In the genomic region with DNA sequence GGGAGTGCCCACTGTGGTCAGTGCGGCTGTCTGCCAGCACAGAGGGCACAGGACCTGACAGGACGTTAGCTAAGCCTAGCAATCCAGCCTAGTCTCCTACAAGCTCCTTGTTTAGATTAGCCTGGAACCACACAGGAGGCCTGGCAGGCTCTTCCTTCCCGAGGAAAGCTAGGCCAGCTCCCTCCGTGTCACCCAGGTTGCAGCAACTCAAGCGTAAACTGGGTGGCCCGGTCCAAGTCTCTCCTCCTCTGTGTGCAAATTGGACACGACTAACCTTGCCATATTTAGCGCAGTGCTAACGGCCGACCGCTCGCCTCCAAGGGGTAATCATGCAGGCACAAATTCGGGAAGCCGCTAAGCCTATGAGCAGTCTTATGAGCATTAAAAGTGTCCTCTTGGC, we compare ENCODE assay signal across 8 mouse cellular contexts.
DNase-seq lines count a peak whose midpoint lies in the region; ATAC-seq and TF ChIP-seq lines count a peak whose summit lies in the region.

No protein-coding gene starts in this region.

- H3K9ac ChIP-seq in limb, embryonic 15.5 days, result no peak overlapping the region
- no peak overlapping the region for H3K9ac ChIP-seq in stomach, embryonic 14.5 days (replicated peaks; ENCODE audit: low read depth, low read length)

- no peaks in the 10 kb centered on the region for H3K9me3 ChIP-seq in limb, embryonic 15.5 days
- H3K9me3 ChIP-seq in stomach, embryonic 14.5 days (ENCODE audit: control insufficient read depth, low read depth, low read length), result no peaks in the 10 kb centered on the region

- TF ChIP-seq CTCF in thymus, adult 2 months (IDR thresholded peaks at IDR 0.05; ENCODE audit: borderline replicate concordance, control insufficient read depth, extremely low read depth, insufficient read depth, low read length, poor library complexity), result no peak

- no peak overlapping the region for H3K4me3 ChIP-seq in thymus, adult 2 months (ENCODE audit: control insufficient read depth, insufficient read depth, low read length)
- no peak overlapping the region for H3K4me3 ChIP-seq in limb, embryonic 15.5 days
- no peak overlapping the region for H3K4me3 ChIP-seq in stomach, embryonic 14.5 days (ENCODE audit: low read depth, low read length)

- WGBS in thymus, adult 2 months, result 90% methylated on average over 14 of the region's 14 CpGs
- WGBS in limb, embryonic 15.5 days, result 62% methylated on average over 14 of the region's 14 CpGs
- WGBS in stomach, embryonic 14.5 days, result 55% methylated on average over 14 of the region's 14 CpGs

- TF ChIP-seq POLR2A in thymus, adult 2 months (IDR thresholded peaks at IDR 0.05; ENCODE audit: control insufficient read depth, extremely low read depth, insufficient read depth, low read length, poor library complexity), result no peak

- no peaks in the 10 kb centered on the region for H3K36me3 ChIP-seq in thymus, adult 2 months (ENCODE audit: control insufficient read depth, insufficient read depth, low read length)
- no peaks in the 10 kb centered on the region for H3K36me3 ChIP-seq in limb, embryonic 15.5 days
- H3K36me3 ChIP-seq in stomach, embryonic 14.5 days (ENCODE audit: control insufficient read depth, insufficient read depth, low read length), result 0 out of 2 replicates have a peak, but pooled peaks cover 3% of the 10 kb centered on the region

- no peak for DNase-seq in thymus, adult 2 months
- DNase-seq in thymus, postnatal 10 days (ENCODE audit: low spot score in 2 of 2), result no peak
- DNase-seq in gastrocnemius, postnatal 25 days, result peak; percentile 62
- DNase-seq in embryo, embryonic 11 days, result no peak
- DNase-seq in spleen, postnatal 36 days (ENCODE audit: low spot score in 2 of 2), result no peak
- DNase-seq in thymus, adult 18-20 months, result no peak

- ATAC-seq in limb, embryonic 15.5 days (ENCODE audit: insufficient number of reproducible peaks, low FRiP score, low TSS enrichment, low read depth), result no peak
- peak; percentile 5; the same call in 1 of the 2 replicates for ATAC-seq in stomach, embryonic 14.5 days (ENCODE audit: insufficient number of reproducible peaks, insufficient read depth, low FRiP score, low read depth)

- H3K27me3 ChIP-seq in thymus, adult 2 months (ENCODE audit: control insufficient read depth, insufficient read depth, low read length), result no peaks in the 10 kb centered on the region
- no peaks in the 10 kb centered on the region for H3K27me3 ChIP-seq in limb, embryonic 15.5 days
- no peaks in the 10 kb centered on the region for H3K27me3 ChIP-seq in stomach, embryonic 14.5 days (ENCODE audit: control insufficient read depth, insufficient read depth, low read length)

- H3K4me2 ChIP-seq in limb, embryonic 15.5 days, result no peak overlapping the region
- H3K4me2 ChIP-seq in stomach, embryonic 14.5 days (replicated peaks; ENCODE audit: low read depth, low read length), result no peak overlapping the region

- peak overlapping the region; percentile 31; the same call in 1 of the 2 replicates for H3K27ac ChIP-seq in thymus, adult 2 months (ENCODE audit: control insufficient read depth, insufficient read depth, low read length)
- H3K27ac ChIP-seq in limb, embryonic 15.5 days, result 0 out of 2 replicates have a peak overlapping the region, but pooled peaks have one; percentile 18
- peak overlapping the region; percentile 72 for H3K27ac ChIP-seq in stomach, embryonic 14.5 days (ENCODE audit: low read length)

- H3K4me1 ChIP-seq in thymus, adult 2 months (replicated peaks; ENCODE audit: control insufficient read depth, insufficient read depth, low read length), result peaks cover 52% of the 10 kb centered on the region
- H3K4me1 ChIP-seq in limb, embryonic 15.5 days, result peaks cover 46% of the 10 kb centered on the region
- peaks cover 37% of the 10 kb centered on the region for H3K4me1 ChIP-seq in stomach, embryonic 14.5 days (ENCODE audit: control insufficient read depth, insufficient read depth, low read length)

Comparison
In these comparisons a context has a peak if more than half of its experiments do, and no peak if none do; other contexts are left out.
1. H3K27ac ChIP-seq: peak in every context shown above with its lines; median percentile 72 in stomach, embryonic 14.5 days; 31 in thymus, adult 2 months; 18 in limb, embryonic 15.5 days.